Mouse (Mus musculus): Measurements from ENCODE around the gene Car5a. TPM values are rescaled to one million over a fixed set of nuclear protein-coding genes. Genes with fewer than 3 reads are reported as not detected.

Gene Car5a
- polyA plus RNA-seq (2016; fragmentation: Nextera tagmentation; extraction: Ambion mirVana) = 0.23 TPM in 1 of 2 replicates, not detected in the other

- H3K27me3 ChIP-seq = 0 out of 2 replicates have a peak, but pooled peaks cover 10% of the 10 kb centered on the region
- ATAC-seq (ENCODE audit: low FRiP score, low read depth) = no peak
- no peak within 1 kb of the TSS for H3K9ac ChIP-seq (replicated peaks)
- H3K9me3 ChIP-seq = no peaks in the 10 kb centered on the region
- H3K4me3 ChIP-seq = no peak within 1 kb of the TSS
- no peak within 1 kb of the TSS for H3K4me2 ChIP-seq (replicated peaks)
- H3K4me1 ChIP-seq = peaks cover 28% of the 10 kb centered on the region
- H3K27ac ChIP-seq (replicated peaks) = no peak within 1 kb of the TSS
- no peaks in the 10 kb centered on the region for H3K36me3 ChIP-seq
Measured at GRCm38 (mm10) chr8:121944831-121945230, at the start of gene Car5a. Car5a (minus strand) TSS chr8:121944904.

- 92% methylated on average over 4 of the region's 4 CpGs for WGBS
- peaks cover 84% of the 10 kb centered on the region for H3K36me3 ChIP-seq
- H3K9me3 ChIP-seq = no peaks in the 10 kb centered on the region
- no peak for ATAC-seq (ENCODE audit: low FRiP score, low read depth)
- H3K27ac ChIP-seq (replicated peaks) = no peak overlapping the region
- H3K27me3 ChIP-seq = no peaks in the 10 kb centered on the region
- no peak overlapping the region for H3K4me2 ChIP-seq (replicated peaks)
- no peaks in the 10 kb centered on the region for H3K4me1 ChIP-seq
- H3K4me3 ChIP-seq = no peak overlapping the region
- H3K9ac ChIP-seq (replicated peaks) = no peak overlapping the region
Measured at GRCm38 (mm10) chr8:121992911-121993310, 48.2 kb upstream of the Car5a start.

GRCm38 (mm10) chr8:121991611-121992010 is 46.9 kb upstream of the Car5a start:
- Histone ChIP-seq H3K27ac (replicated peaks) (no peak overlapping the region), H3K4me3 (no peak overlapping the region), H3K4me1 (no peaks in the 10 kb centered on the region), H3K9me3 (no peaks in the 10 kb centered on the region), H3K27me3 (no peaks in the 10 kb centered on the region), H3K4me2 (replicated peaks) (no peak overlapping the region), H3K36me3 (peaks cover 83% of the 10 kb centered on the region), H3K9ac (replicated peaks) (no peak overlapping the region)
- 93% methylated on average over 7 of the region's 7 CpGs for WGBS
- ATAC-seq (ENCODE audit: low FRiP score, low read depth) = no peak

- H3K36me3 ChIP-seq = peaks cover 80% of the 10 kb centered on the region
- no peak overlapping the region for H3K27ac ChIP-seq (replicated peaks)
- ATAC-seq (ENCODE audit: low FRiP score, low read depth) = no peak
- H3K9ac ChIP-seq (replicated peaks) = no peak overlapping the region
- H3K4me3 ChIP-seq = no peak overlapping the region
- H3K4me2 ChIP-seq (replicated peaks) = no peak overlapping the region
- H3K4me1 ChIP-seq = no peaks in the 10 kb centered on the region
- WGBS = 90% methylated on average over 9 of the region's 9 CpGs
- H3K9me3 ChIP-seq = no peaks in the 10 kb centered on the region
- no peaks in the 10 kb centered on the region for H3K27me3 ChIP-seq
Measured at GRCm38 (mm10) chr8:121990506-121991255, 46.0 kb upstream of the Car5a start.

- WGBS = 92% methylated on average over 5 of the region's 5 CpGs
- no peak overlapping the region for H3K4me2 ChIP-seq (replicated peaks)
- no peaks in the 10 kb centered on the region for H3K9me3 ChIP-seq
- ATAC-seq (ENCODE audit: low FRiP score, low read depth) = no peak
- no peaks in the 10 kb centered on the region for H3K4me1 ChIP-seq
- H3K27ac ChIP-seq (replicated peaks) = no peak overlapping the region
- H3K9ac ChIP-seq (replicated peaks) = no peak overlapping the region
- H3K4me3 ChIP-seq = no peak overlapping the region
- H3K27me3 ChIP-seq = no peaks in the 10 kb centered on the region
- H3K36me3 ChIP-seq = peaks cover 88% of the 10 kb centered on the region
Measured at GRCm38 (mm10) chr8:121987892-121988291, 43.2 kb upstream of the Car5a start.

GRCm38 (mm10) chr8:121985673-121986072 is 41.0 kb upstream of the Car5a start:
- Histone ChIP-seq H3K27me3 (no peaks in the 10 kb centered on the region), H3K36me3 (peaks cover 89% of the 10 kb centered on the region), H3K27ac (replicated peaks) (no peak overlapping the region), H3K9ac (replicated peaks) (no peak overlapping the region), H3K4me1 (no peaks in the 10 kb centered on the region; the same call in 1 of the 2 replicates), H3K4me2 (replicated peaks) (no peak overlapping the region), H3K4me3 (no peak overlapping the region), H3K9me3 (no peaks in the 10 kb centered on the region)
- WGBS = 97% methylated on average over 3 of the region's 3 CpGs
- no peak for ATAC-seq (ENCODE audit: low FRiP score, low read depth)

DNA sequence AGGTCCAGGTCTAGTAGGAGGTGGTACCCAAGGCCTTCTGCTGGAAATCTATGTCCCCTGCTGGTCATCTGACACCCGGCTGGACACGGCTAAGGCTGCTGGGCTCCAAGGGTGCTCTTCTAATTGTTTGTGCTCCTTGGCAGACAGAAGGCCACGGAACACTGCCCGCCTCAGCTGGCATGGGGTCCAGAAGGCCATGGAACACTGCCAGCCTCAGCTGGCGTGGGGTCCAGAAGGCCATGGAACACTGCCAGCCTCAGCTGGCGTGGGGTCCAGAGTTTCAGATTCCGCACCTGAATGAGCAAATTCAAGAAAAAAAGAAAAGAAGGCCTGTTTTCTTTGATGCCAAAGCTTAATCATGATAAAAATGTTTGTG is 36.8 kb upstream of the Car5a start:
- 89% methylated on average over 7 of the region's 7 CpGs for WGBS
- Histone ChIP-seq H3K27me3 (no peaks in the 10 kb centered on the region), H3K9ac (replicated peaks) (no peak overlapping the region), H3K27ac (replicated peaks) (no peak overlapping the region), H3K4me2 (replicated peaks) (no peak overlapping the region), H3K36me3 (peaks cover 86% of the 10 kb centered on the region), H3K4me3 (no peak overlapping the region), H3K4me1 (no peaks in the 10 kb centered on the region; the same call in 1 of the 2 replicates), H3K9me3 (no peaks in the 10 kb centered on the region)
- no peak for ATAC-seq (ENCODE audit: low FRiP score, low read depth)

DNA sequence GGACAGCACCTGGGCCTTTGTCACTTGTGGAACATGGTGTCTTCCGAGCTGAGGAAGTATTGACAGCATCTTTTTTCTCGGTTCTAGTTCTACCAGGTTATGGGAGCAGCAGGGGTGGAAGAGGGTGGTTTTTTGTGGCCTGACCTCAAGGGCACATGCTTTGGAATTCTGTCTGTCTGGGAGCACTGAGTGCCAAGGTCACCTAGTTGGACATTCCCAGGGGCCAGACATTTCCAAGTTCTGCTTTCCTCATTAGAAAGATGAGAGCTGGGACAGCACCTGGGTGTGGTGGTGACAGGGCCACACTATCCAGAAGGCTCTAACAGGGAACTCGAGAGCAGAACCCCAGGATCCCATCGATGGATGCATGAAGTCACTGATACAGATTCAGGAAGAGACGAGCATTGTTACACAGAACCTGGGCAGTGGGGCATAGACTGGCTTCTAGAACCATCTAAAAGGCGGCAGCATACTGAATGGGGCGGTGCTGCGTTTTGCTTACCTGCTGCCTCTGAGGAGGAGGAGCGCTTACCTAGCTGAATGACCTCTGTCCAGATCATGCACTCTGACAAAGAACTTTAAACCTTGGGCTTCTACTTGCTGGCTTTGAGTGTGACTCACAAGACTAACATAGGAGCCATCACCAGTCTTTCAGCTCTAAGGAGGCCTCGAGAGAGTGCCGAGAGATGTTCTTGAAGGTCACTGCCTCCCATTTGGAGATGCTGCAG is 36.3 kb upstream of the Car5a start:
- Histone ChIP-seq H3K9me3 (no peaks in the 10 kb centered on the region), H3K4me1 (no peaks in the 10 kb centered on the region; the same call in 1 of the 2 replicates), H3K4me3 (no peak overlapping the region), H3K36me3 (peaks cover 91% of the 10 kb centered on the region), H3K27me3 (no peaks in the 10 kb centered on the region), H3K27ac (replicated peaks) (no peak overlapping the region), H3K4me2 (replicated peaks) (no peak overlapping the region), H3K9ac (replicated peaks) (no peak overlapping the region)
- 92% methylated on average over 11 of the region's 11 CpGs for WGBS
- no peak for ATAC-seq (ENCODE audit: low FRiP score, low read depth)

DNA sequence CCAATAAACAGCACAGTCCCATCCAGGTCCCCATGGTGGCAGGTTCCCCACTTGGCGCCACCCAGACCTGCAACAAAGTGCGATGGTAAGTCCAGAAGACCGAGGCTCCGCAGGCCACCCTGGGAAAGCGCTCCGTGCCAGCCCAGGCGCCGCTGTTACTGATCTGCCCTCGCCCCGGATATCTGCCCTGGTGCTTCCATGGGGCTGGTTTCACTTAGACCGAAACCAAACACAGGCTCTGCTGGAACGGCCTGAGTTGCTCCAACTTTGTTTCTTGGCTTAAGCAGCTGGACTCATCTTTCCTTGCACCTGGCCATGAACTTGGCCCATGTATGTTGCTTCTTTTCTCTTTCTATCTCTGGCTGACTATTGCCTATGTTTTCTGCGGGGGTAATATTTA is 34.0 kb upstream of the Car5a start:
- H3K9ac ChIP-seq (replicated peaks) = no peak overlapping the region
- no peak overlapping the region for H3K27ac ChIP-seq (replicated peaks)
- H3K36me3 ChIP-seq = peaks cover 91% of the 10 kb centered on the region
- H3K4me2 ChIP-seq (replicated peaks) = no peak overlapping the region
- 92% methylated on average over 13 of the region's 13 CpGs for WGBS
- H3K9me3 ChIP-seq = no peaks in the 10 kb centered on the region
- H3K27me3 ChIP-seq = no peaks in the 10 kb centered on the region
- H3K4me1 ChIP-seq = no peaks in the 10 kb centered on the region; the same call in 1 of the 2 replicates
- H3K4me3 ChIP-seq = no peak overlapping the region
- no peak for ATAC-seq (ENCODE audit: low FRiP score, low read depth)

- no peak for ATAC-seq (ENCODE audit: low FRiP score, low read depth)
- Histone ChIP-seq H3K4me2 (replicated peaks) (no peak overlapping the region), H3K9me3 (no peaks in the 10 kb centered on the region), H3K4me3 (no peak overlapping the region), H3K27ac (replicated peaks) (no peak overlapping the region), H3K4me1 (no peaks in the 10 kb centered on the region; the same call in 1 of the 2 replicates), H3K36me3 (peaks cover 84% of the 10 kb centered on the region), H3K27me3 (no peaks in the 10 kb centered on the region), H3K9ac (replicated peaks) (no peak overlapping the region)
- 71% methylated on average over 8 of the region's 8 CpGs for whole genome bisulfite sequencing
Measured at GRCm38 (mm10) chr8:121977819-121978590, 33.3 kb upstream of the Car5a start.

DNA sequence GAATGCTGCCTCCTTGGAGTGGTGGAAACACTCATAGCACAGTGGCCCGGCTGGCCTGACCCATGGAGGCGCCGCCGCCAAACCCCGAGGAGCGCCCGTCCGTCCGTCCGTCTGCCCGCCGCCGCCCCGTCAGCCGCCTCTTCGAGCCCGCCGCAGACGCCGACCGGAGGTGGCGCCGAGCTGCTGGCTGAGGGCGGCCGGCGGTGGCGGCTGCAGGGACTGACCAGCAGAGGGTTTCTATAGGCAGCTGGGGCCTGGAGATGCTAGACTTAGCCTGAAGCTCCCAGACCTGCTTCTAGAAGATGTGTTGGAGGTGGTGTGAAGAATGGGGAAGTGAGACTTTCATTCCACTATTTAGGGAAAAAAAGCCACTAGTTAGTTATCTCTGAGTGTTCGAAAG is 29.2 kb upstream of the Car5a start:
- Histone ChIP-seq H3K27ac (replicated peaks) (no peak overlapping the region), H3K9ac (replicated peaks) (no peak overlapping the region), H3K4me2 (replicated peaks) (no peak overlapping the region), H3K4me3 (no peak overlapping the region), H3K27me3 (no peaks in the 10 kb centered on the region), H3K9me3 (no peaks in the 10 kb centered on the region), H3K4me1 (peaks cover 11% of the 10 kb centered on the region), H3K36me3 (peaks cover 47% of the 10 kb centered on the region)
- 94% methylated on average over 28 of the region's 28 CpGs for whole genome bisulfite sequencing
- no peak for ATAC-seq (ENCODE audit: low FRiP score, low read depth)

All from midbrain, embryonic 12.5 days (tissue).